Comparison of ENCODE assay signal across 8 mouse cellular contexts in the genomic region with DNA sequence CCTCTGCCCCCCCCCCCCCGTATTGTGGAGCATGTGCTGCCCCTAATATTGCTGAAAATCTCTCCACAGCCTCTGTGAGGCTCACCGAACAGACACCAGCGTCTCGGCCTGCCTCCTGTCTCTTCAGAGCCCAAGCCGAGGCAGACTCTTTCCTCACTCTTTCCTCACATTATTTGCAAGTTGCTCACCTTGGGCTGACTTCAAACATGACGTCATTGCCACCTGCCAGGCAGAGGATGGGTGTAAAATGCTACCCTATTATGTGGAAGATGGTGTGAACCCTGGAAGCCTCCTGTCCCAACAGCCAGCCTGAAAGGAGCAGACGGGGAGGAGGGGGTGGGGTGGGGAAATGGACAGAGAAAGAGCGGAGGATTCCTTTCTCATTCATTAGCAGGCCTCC.
DNase-seq lines count a peak whose midpoint lies in the region; ATAC-seq lines count a peak whose summit lies in the region.

No protein-coding gene starts in this region.

- H3K4me2 ChIP-seq in forebrain, embryonic 14.5 days (ENCODE audit: low read length), result peak overlapping the region; percentile 52
- H3K4me2 ChIP-seq in limb, embryonic 12.5 days, result peak overlapping the region; percentile 59

- ATAC-seq in forebrain, embryonic 14.5 days, result peak; percentile 92
- ATAC-seq in limb, embryonic 12.5 days (ENCODE audit: insufficient number of reproducible peaks, insufficient read depth, low FRiP score, low TSS enrichment, low read depth), result no peak

- H3K9me3 ChIP-seq in forebrain, embryonic 14.5 days (replicated peaks; ENCODE audit: control insufficient read depth, low read length), result no peaks in the 10 kb centered on the region
- no peaks in the 10 kb centered on the region for H3K9me3 ChIP-seq in limb, embryonic 12.5 days

- no peaks in the 10 kb centered on the region for H3K36me3 ChIP-seq in forebrain, embryonic 14.5 days (ENCODE audit: control insufficient read depth, insufficient read depth, low read length)
- no peaks in the 10 kb centered on the region for H3K36me3 ChIP-seq in limb, embryonic 12.5 days

- H3K9ac ChIP-seq in forebrain, embryonic 14.5 days (ENCODE audit: low read length), result peak overlapping the region; percentile 59
- peak overlapping the region; percentile 8; the same call in 1 of the 2 replicates for H3K9ac ChIP-seq in limb, embryonic 12.5 days (replicated peaks)

- peak; percentile 21 to 24 for DNase-seq in frontal cortex, postnatal 36 days (ENCODE audit: low spot score in 2 of 2)
- DNase-seq in frontal cortex, postnatal 10 days (ENCODE audit: low spot score in 2 of 2), result no peak
- peak; percentile 65 for DNase-seq in Muller cell, postnatal 12 days (ENCODE audit: inconsistent ontology term)
- DNase-seq in forebrain, embryonic 14.5 days (ENCODE audit: low spot score), result peak; percentile 93
- peak; percentile 49 for DNase-seq in right cerebral cortex, postnatal 4 days
- no peak for DNase-seq in thymus, postnatal 25 days
- DNase-seq in adrenal gland, postnatal 10 days, result no peak

- no peaks in the 10 kb centered on the region for H3K27me3 ChIP-seq in forebrain, embryonic 14.5 days (replicated peaks; ENCODE audit: control insufficient read depth, insufficient read depth, low read length)
- H3K27me3 ChIP-seq in limb, embryonic 12.5 days, result no peaks in the 10 kb centered on the region

- H3K4me3 ChIP-seq in forebrain, embryonic 14.5 days (ENCODE audit: low read depth, low read length), result peak overlapping the region; percentile 16
- H3K4me3 ChIP-seq in limb, embryonic 12.5 days (replicated peaks), result peak overlapping the region; percentile 28

- peak overlapping the region; percentile 97 for H3K27ac ChIP-seq in forebrain, embryonic 14.5 days (ENCODE audit: low read depth, low read length)
- peak overlapping the region; percentile 35; the same call in 1 of the 2 replicates for H3K27ac ChIP-seq in limb, embryonic 12.5 days

- peaks cover 20% of the 10 kb centered on the region for H3K4me1 ChIP-seq in forebrain, embryonic 14.5 days (ENCODE audit: control insufficient read depth, insufficient read depth, low read length)
- peaks cover 46% of the 10 kb centered on the region for H3K4me1 ChIP-seq in limb, embryonic 12.5 days (replicated peaks)

- under 1% methylated on average over 8 of the region's 8 CpGs for WGBS in forebrain, embryonic 14.5 days
- 3% methylated on average over 7 of the region's 8 CpGs for WGBS in limb, embryonic 12.5 days

Comparison
In these comparisons a context has a peak if more than half of its experiments do, and no peak if none do; other contexts are left out.
1. DNase-seq: peak in frontal cortex, postnatal 36 days (2 of 2), Muller cell, postnatal 12 days (single experiment), forebrain, embryonic 14.5 days (single experiment) and right cerebral cortex, postnatal 4 days (single experiment); none in frontal cortex, postnatal 10 days (0 of 2), thymus, postnatal 25 days (single experiment) and adrenal gland, postnatal 10 days (single experiment).